Mouse (Mus musculus) hindlimb bud, embryonic 11.5 days (tissue): Measurements from ENCODE around the gene Trio.

Source experiments
- DNase-seq: peaks from one replicate; pipeline ENCODE4 v3.0.0-alpha.2; 2012; ENCODE audit warnings: low read depth, low spot score; ENCODE audit errors: extremely low spot score

The Trio gene

GRCm38 (mm10) chr15:27884347-27885250, 141.0 kb downstream of the Trio start:
- peak; percentile 62 for DNase-seq

GRCm38 (mm10) chr15:27883881-27884280, 141.8 kb downstream of the Trio start:
- no peak for DNase-seq

- no peak for DNase-seq
These were observed 142.8 kb downstream of the Trio start for GRCm38 (mm10) chr15:27882898-27883297.

GRCm38 (mm10) chr15:27877831-27878230, 147.8 kb downstream of the Trio start:
- DNase-seq, result no peak

GRCm38 (mm10) chr15:27876327-27876726, 149.3 kb downstream of the Trio start:
- no peak for DNase-seq

- no peak for DNase-seq
These were observed 149.9 kb downstream of the Trio start for GRCm38 (mm10) chr15:27875753-27876152.

- no peak for DNase-seq
These were observed 151.8 kb downstream of the Trio start for GRCm38 (mm10) chr15:27873747-27874320.

- no peak for DNase-seq
These were observed 153.4 kb downstream of the Trio start for GRCm38 (mm10) chr15:27872286-27872685.

- no peak for DNase-seq
These were observed 153.9 kb downstream of the Trio start for GRCm38 (mm10) chr15:27871708-27872107.

- DNase-seq, result no peak
These were observed 154.4 kb downstream of the Trio start for GRCm38 (mm10) chr15:27871260-27871659.

GRCm38 (mm10) chr15:27869001-27869400, 156.6 kb downstream of the Trio start:
- no peak for DNase-seq

GRCm38 (mm10) chr15:27867831-27868230, 157.8 kb downstream of the Trio start:
- DNase-seq, result no peak

- no peak for DNase-seq
These were observed 159.2 kb downstream of the Trio start for GRCm38 (mm10) chr15:27866471-27866870.

GRCm38 (mm10) chr15:27866053-27866452, 159.6 kb downstream of the Trio start:
- no peak for DNase-seq

- no peak for DNase-seq
These were observed 161.3 kb downstream of the Trio start for GRCm38 (mm10) chr15:27864397-27864796.

GRCm38 (mm10) chr15:27862949-27863348, 162.7 kb downstream of the Trio start:
- no peak for DNase-seq

- no peak for DNase-seq
These were observed 165.2 kb downstream of the Trio start for GRCm38 (mm10) chr15:27860439-27860838.

- no peak for DNase-seq
These were observed 166.1 kb downstream of the Trio start for GRCm38 (mm10) chr15:27859590-27859989.

- no peak for DNase-seq
These were observed 166.5 kb downstream of the Trio start for GRCm38 (mm10) chr15:27859115-27859514.

GRCm38 (mm10) chr15:27858179-27858819, 167.3 kb downstream of the Trio start:
- DNase-seq, result no peak

- DNase-seq, result no peak
These were observed 168.4 kb downstream of the Trio start for GRCm38 (mm10) chr15:27857242-27857641.
